Mouse (Mus musculus) lung, embryonic 16.5 days (tissue): ENCODE measurements around the gene Slc38a3. TPM values are rescaled to one million over a fixed set of nuclear protein-coding genes. Genes with fewer than 3 reads are reported as not detected.

Experiments used
- ATAC-seq: fragments of 200-750 bp; cut with Nextera tagmentation; 2 replicates; pipeline ENCODE4 v1.8.0; 2017; ENCODE audit warnings: low read depth, mild to moderate bottlenecking, moderate library complexity
- H3K27ac ChIP-seq: fragments of 300-500 bp; sonication (generic); 2 replicates; pipeline ENCODE4 v1.5.1; 2014; ENCODE audit warnings: mild to moderate bottlenecking, control low read depth, low read length
- H3K27me3 ChIP-seq: fragments of 300-500 bp; sonication (generic); 2 replicates; pipeline ENCODE4 v1.6.1; 2014; ENCODE audit warnings: low read depth, low read length, mixed read lengths; ENCODE audit not compliant: control insufficient read depth, insufficient read depth
- H3K36me3 ChIP-seq: fragments of 300-500 bp; sonication (generic); 2 replicates; pipeline ENCODE4 v1.6.1; 2014; ENCODE audit warnings: low read length; ENCODE audit not compliant: control insufficient read depth, insufficient read depth
- H3K4me1 ChIP-seq: fragments of 300-500 bp; sonication (generic); replicated peaks from 2 replicates; pipeline ENCODE4 v1.6.1; 2014; ENCODE audit warnings: low read length, mixed read lengths; ENCODE audit not compliant: control insufficient read depth, insufficient read depth
- H3K4me2 ChIP-seq: fragments of 300-500 bp; sonication (generic); 2 replicates; pipeline ENCODE4 v1.6.1; 2014; ENCODE audit warnings: low read depth, low read length, control low read depth
- H3K4me3 ChIP-seq: fragments of 300-500 bp; sonication (generic); 2 replicates; pipeline ENCODE4 v1.5.1; 2014; ENCODE audit warnings: mild to moderate bottlenecking, low read length, control low read depth
- H3K9ac ChIP-seq: fragments of 300-500 bp; sonication (generic); 2 replicates; pipeline ENCODE4 v1.6.1; 2014; ENCODE audit warnings: low read length, control low read depth
- H3K9me3 ChIP-seq: fragments of 300-500 bp; sonication (generic); 2 replicates; pipeline ENCODE4 v1.6.1; 2016; ENCODE audit warnings: low read length; ENCODE audit not compliant: control insufficient read depth
- WGBS: fragments of 180-500 bp; shearing (Covaris S2); extraction: QIAGEN DNeasy Blood & Tissue Kit; methylation state at CpG from one replicate; pipeline ENCODE4 v1.1.7; 2014; 5-methylcytosine and 5-hydroxymethylcytosine counted together
- polyA plus RNA-seq: library from polyadenylated mRNA; unstranded; fragments of >200 nt; fragmentation: Nextera tagmentation; extraction: Ambion mirVana; gene quantifications from 2 replicates; pipeline ENCODE4 v1.2.1, GENCODE M21; 2015

Gene Slc38a3
- polyA plus RNA-seq, 1 experiment from 2014 or later, result 4.5 TPM

- H3K36me3 ChIP-seq, result no peaks in the 10 kb centered on the region; the same call in none of the 2 replicates
- H3K4me1 ChIP-seq, result peaks cover 77% of the 10 kb centered on the region
- H3K27ac ChIP-seq, result peak overlapping the region; percentile 83
- ATAC-seq, result no peak
- no peaks in the 10 kb centered on the region for H3K27me3 ChIP-seq
- peak overlapping the region; percentile 31; the same call in 1 of the 2 replicates for H3K9ac ChIP-seq
- H3K4me3 ChIP-seq, result no peak overlapping the region
- H3K9me3 ChIP-seq, result no peaks in the 10 kb centered on the region
- no peak overlapping the region for H3K4me2 ChIP-seq
- WGBS, result 52% methylated on average over 9 of the region's 9 CpGs
Observed at GRCm38 (mm10) chr9:107696845-107697610, 27.7 kb upstream of the Slc38a3 start.

GRCm38 (mm10) chr9:107696106-107696479, 26.8 kb upstream of the Slc38a3 start:
- Histone ChIP-seq H3K9me3 (no peaks in the 10 kb centered on the region), H3K27ac (peak overlapping the region; percentile 83), H3K36me3 (peaks cover 2% of the 10 kb centered on the region), H3K9ac (peak overlapping the region; percentile 15; the same call in 1 of the 2 replicates), H3K27me3 (no peaks in the 10 kb centered on the region), H3K4me1 (peaks cover 68% of the 10 kb centered on the region), H3K4me2 (no peak overlapping the region), H3K4me3 (no peak overlapping the region)
- ATAC-seq, result no peak
- 42% methylated on average over 6 of the region's 6 CpGs for WGBS

- 73% methylated on average over 12 of the region's 12 CpGs for WGBS
- Histone ChIP-seq H3K36me3 (peaks cover 2% of the 10 kb centered on the region), H3K9me3 (no peaks in the 10 kb centered on the region), H3K4me1 (peaks cover 62% of the 10 kb centered on the region), H3K4me2 (no peak overlapping the region), H3K4me3 (no peak overlapping the region), H3K27ac (peak overlapping the region; percentile 83), H3K9ac (no peak overlapping the region), H3K27me3 (no peaks in the 10 kb centered on the region)
- no peak for ATAC-seq
Observed at GRCm38 (mm10) chr9:107695441-107696105, 26.2 kb upstream of the Slc38a3 start.

- no peak overlapping the region for H3K27ac ChIP-seq
- H3K9ac ChIP-seq, result no peak overlapping the region
- no peak overlapping the region for H3K4me3 ChIP-seq
- peaks cover 2% of the 10 kb centered on the region for H3K36me3 ChIP-seq
- no peak for ATAC-seq
- H3K9me3 ChIP-seq, result no peaks in the 10 kb centered on the region
- H3K4me2 ChIP-seq, result no peak overlapping the region
- H3K27me3 ChIP-seq, result no peaks in the 10 kb centered on the region
- H3K4me1 ChIP-seq, result peaks cover 53% of the 10 kb centered on the region
- 55% methylated on average over 7 of the region's 7 CpGs for WGBS
Observed at GRCm38 (mm10) chr9:107694627-107695026, 25.3 kb upstream of the Slc38a3 start.

GRCm38 (mm10) chr9:107693433-107693987, 24.2 kb upstream of the Slc38a3 start:
- no peak overlapping the region for H3K9ac ChIP-seq
- no peak overlapping the region for H3K27ac ChIP-seq
- peaks cover 42% of the 10 kb centered on the region for H3K4me1 ChIP-seq
- no peak overlapping the region for H3K4me2 ChIP-seq
- ATAC-seq, result no peak
- H3K27me3 ChIP-seq, result no peaks in the 10 kb centered on the region
- peaks cover 2% of the 10 kb centered on the region for H3K36me3 ChIP-seq
- 65% methylated on average over 4 of the region's 4 CpGs for whole genome bisulfite sequencing
- no peak overlapping the region for H3K4me3 ChIP-seq
- H3K9me3 ChIP-seq, result no peaks in the 10 kb centered on the region

- no peaks in the 10 kb centered on the region for H3K27me3 ChIP-seq
- ATAC-seq, result no peak
- no peak overlapping the region for H3K4me2 ChIP-seq
- H3K4me1 ChIP-seq, result peaks cover 35% of the 10 kb centered on the region
- peaks cover 6% of the 10 kb centered on the region for H3K36me3 ChIP-seq
- H3K9me3 ChIP-seq, result no peaks in the 10 kb centered on the region
- H3K27ac ChIP-seq, result no peak overlapping the region
- 67% methylated on average over 5 of the region's 5 CpGs for WGBS
- no peak overlapping the region for H3K4me3 ChIP-seq
- H3K9ac ChIP-seq, result no peak overlapping the region
Observed at GRCm38 (mm10) chr9:107692785-107693184, 23.5 kb upstream of the Slc38a3 start.

- peaks cover 9% of the 10 kb centered on the region for H3K36me3 ChIP-seq
- no peak overlapping the region for H3K4me2 ChIP-seq
- no peaks in the 10 kb centered on the region for H3K9me3 ChIP-seq
- H3K4me1 ChIP-seq, result peaks cover 13% of the 10 kb centered on the region
- H3K27ac ChIP-seq, result no peak overlapping the region
- no peak overlapping the region for H3K9ac ChIP-seq
- 76% methylated on average over 8 of the region's 8 CpGs for WGBS
- no peaks in the 10 kb centered on the region for H3K27me3 ChIP-seq
- no peak overlapping the region for H3K4me3 ChIP-seq
- no peak for ATAC-seq
Observed at GRCm38 (mm10) chr9:107690391-107690790, 21.1 kb upstream of the Slc38a3 start.

GRCm38 (mm10) chr9:107688939-107689338, 19.6 kb upstream of the Slc38a3 start:
- no peak overlapping the region for H3K4me3 ChIP-seq
- H3K27me3 ChIP-seq, result no peaks in the 10 kb centered on the region
- H3K4me2 ChIP-seq, result no peak overlapping the region
- no peak for ATAC-seq
- H3K27ac ChIP-seq, result no peak overlapping the region
- peaks cover 6% of the 10 kb centered on the region; the same call in 1 of the 2 replicates for H3K4me1 ChIP-seq
- H3K9me3 ChIP-seq, result no peaks in the 10 kb centered on the region
- H3K36me3 ChIP-seq, result peaks cover 12% of the 10 kb centered on the region
- no peak overlapping the region for H3K9ac ChIP-seq
- 65% methylated on average over 7 of the region's 7 CpGs for WGBS

- Histone ChIP-seq H3K9ac (no peak overlapping the region), H3K9me3 (no peaks in the 10 kb centered on the region), H3K36me3 (peaks cover 17% of the 10 kb centered on the region), H3K27ac (no peak overlapping the region), H3K4me2 (no peak overlapping the region), H3K27me3 (no peaks in the 10 kb centered on the region), H3K4me3 (no peak overlapping the region), H3K4me1 (peaks cover 6% of the 10 kb centered on the region; the same call in 1 of the 2 replicates)
- no peak for ATAC-seq
- 81% methylated on average over 5 of the region's 5 CpGs for WGBS
Observed at GRCm38 (mm10) chr9:107688415-107688814, 19.1 kb upstream of the Slc38a3 start.
